Mouse (Mus musculus) myocyte (in vitro differentiated cells): ENCODE data around the gene Sod2. TPM values are rescaled to one million over a fixed set of nuclear protein-coding genes. Genes with fewer than 3 reads are reported as not detected.
"Not testable (repeated sequence)": the region's sequence is repeated elsewhere in the genome, so short reads cannot be mapped to it uniquely, and the experiment has no call there.

Experiments used
- H3K27me3 ChIP-seq: one replicate; pipeline ENCODE4 v1.6.1; 2011; ENCODE audit not compliant: control insufficient read depth, insufficient read depth, insufficient read length
- H3K36me3 ChIP-seq: one replicate; pipeline ENCODE4 v1.6.1; 2011; ENCODE audit not compliant: control insufficient read depth, insufficient read depth
- H3K4me2 ChIP-seq: one replicate; pipeline ENCODE4 v1.6.1; 2011; ENCODE audit warnings: low read depth, control low read depth
- H3K4me3 ChIP-seq: one replicate; pipeline ENCODE4 v1.5.1; 2011; ENCODE audit warnings: mild to moderate bottlenecking, control low read depth, moderate library complexity
- H3K79me2 ChIP-seq: one replicate; pipeline ENCODE4 v1.6.1; 2011; ENCODE audit not compliant: control insufficient read depth, insufficient read depth
- H3ac ChIP-seq: one replicate; pipeline ENCODE4 v1.6.1; 2011; ENCODE audit not compliant: control insufficient read depth, insufficient read length
- CEBPB ChIP-seq: IDR thresholded peaks from 2 replicates; pipeline ENCODE4 v1.6.1; 2011; ENCODE audit warnings: mild to moderate bottlenecking, moderate library complexity; ENCODE audit not compliant: poor library complexity, insufficient read depth, severe bottlenecking
- E2F4 ChIP-seq: IDR thresholded peaks from one replicate; pipeline ENCODE4 v1.6.1; 2011; ENCODE audit warnings: mild to moderate bottlenecking, control low read depth, moderate library complexity; ENCODE audit not compliant: insufficient read depth
- MAX ChIP-seq: IDR thresholded peaks from one replicate; pipeline ENCODE4 v1.6.1; 2011; ENCODE audit warnings: low read depth, mild to moderate bottlenecking, control low read depth
- MYOD1 ChIP-seq, 3 experiments: IDR thresholded peaks; one replicate each; pipeline ENCODE4 v1.6.1; 2011; ENCODE audit warnings: control low read depth in 2 of 3, low read depth in 2 of 3, mild to moderate bottlenecking in 2 of 3, moderate library complexity in 1 of 3; ENCODE audit not compliant: insufficient read length in 2 of 3, control insufficient read depth in 1 of 3
- MYOG ChIP-seq, 3 experiments: IDR thresholded peaks; one replicate each; pipeline ENCODE4 v1.6.1; 2011; ENCODE audit warnings: control low read depth in 2 of 3, low read depth in 2 of 3, mild to moderate bottlenecking in 2 of 3; ENCODE audit not compliant: insufficient read length in 2 of 3, control insufficient read depth in 1 of 3, insufficient read depth in 1 of 3
- POLR2A ChIP-seq: IDR thresholded peaks from one replicate; pipeline ENCODE4 v1.6.1; 2011; ENCODE audit warnings: low read depth, mild to moderate bottlenecking, control low read depth, moderate library complexity; ENCODE audit not compliant: insufficient read length
- POLR2AphosphoS2 ChIP-seq: IDR thresholded peaks from one replicate; pipeline ENCODE4 v1.6.1; 2011; ENCODE audit warnings: low read depth, control low read depth; ENCODE audit not compliant: insufficient read length
- REST ChIP-seq: IDR thresholded peaks from one replicate; pipeline ENCODE4 v1.6.1; 2011; ENCODE audit warnings: mild to moderate bottlenecking, control low read depth, moderate library complexity; ENCODE audit not compliant: insufficient read depth, insufficient read length
- SRF ChIP-seq: IDR thresholded peaks from one replicate; pipeline ENCODE4 v1.6.1; 2011; ENCODE audit warnings: low read depth; ENCODE audit not compliant: control insufficient read depth, insufficient read length
- TCF12 ChIP-seq: IDR thresholded peaks from one replicate; pipeline ENCODE4 v1.6.1; 2011; ENCODE audit warnings: mild to moderate bottlenecking, control low read depth; ENCODE audit not compliant: poor library complexity, insufficient read depth, severe bottlenecking
- TCF3 ChIP-seq: IDR thresholded peaks from one replicate; pipeline ENCODE4 v1.6.1; 2011; ENCODE audit warnings: low read depth, control low read depth; ENCODE audit not compliant: insufficient read length
- USF1 ChIP-seq: IDR thresholded peaks from one replicate; pipeline ENCODE4 v1.6.1; 2011; ENCODE audit warnings: low read depth, mild to moderate bottlenecking, control low read depth, moderate library complexity
- polyA plus RNA-seq: library from polyadenylated mRNA; unstranded; fragments of >200 nt; fragmentation: generic; extraction: Trizol; gene quantifications from one replicate; pipeline ENCODE4 v1.2.1, GENCODE M21; 2012; ENCODE audit warnings: missing spikeins

The Sod2 gene
- polyA plus RNA-seq, 1 experiment, result 172 TPM

DNA sequence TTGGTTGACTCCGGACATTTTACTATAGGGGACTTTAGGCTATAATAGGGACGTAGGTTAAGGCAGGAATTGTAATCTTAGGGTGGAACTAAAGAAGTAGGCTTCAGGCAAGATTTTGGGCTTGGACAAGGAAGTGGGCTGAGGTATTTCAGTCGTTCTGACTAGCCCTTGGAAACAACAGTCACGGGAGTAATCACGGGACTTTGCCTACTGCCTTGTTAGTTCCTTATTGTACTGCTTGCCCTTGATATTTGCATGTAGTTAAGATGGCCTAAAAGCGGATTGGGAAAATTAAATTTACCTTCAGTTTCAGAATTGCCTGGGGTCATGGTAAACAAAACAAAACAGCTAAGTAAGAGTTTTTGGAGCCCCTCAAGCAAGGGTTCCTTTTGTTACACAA is 7.6 kb upstream of the Sod2 start:
- Histone ChIP-seq H3K4me2 (no peak overlapping the region), H3K4me3 (no peak overlapping the region), H3K27me3 (no peaks in the 10 kb centered on the region), H3K79me2 (no peaks in the 10 kb centered on the region), H3K36me3 (no peaks in the 10 kb centered on the region), H3ac (no peak overlapping the region)
- TF ChIP-seq REST (no peak), CEBPB (no peak), SRF (no peak), MYOG (IDR thresholded peaks at IDR 0.05; ENCODE audit: control insufficient read depth in 1 of 3, insufficient read depth in 1 of 3, insufficient read length in 2 of 3, low read depth in 2 of 3) (no peak), MAX (no peak), USF1 (no peak), MYOD1 (IDR thresholded peaks at IDR 0.05; ENCODE audit: control insufficient read depth in 1 of 3, insufficient read length in 2 of 3, low read depth in 2 of 3) (no peak), E2F4 (no peak), POLR2A (no peak), POLR2AphosphoS2 (no peak), TCF12 (no peak), TCF3 (no peak)

DNA sequence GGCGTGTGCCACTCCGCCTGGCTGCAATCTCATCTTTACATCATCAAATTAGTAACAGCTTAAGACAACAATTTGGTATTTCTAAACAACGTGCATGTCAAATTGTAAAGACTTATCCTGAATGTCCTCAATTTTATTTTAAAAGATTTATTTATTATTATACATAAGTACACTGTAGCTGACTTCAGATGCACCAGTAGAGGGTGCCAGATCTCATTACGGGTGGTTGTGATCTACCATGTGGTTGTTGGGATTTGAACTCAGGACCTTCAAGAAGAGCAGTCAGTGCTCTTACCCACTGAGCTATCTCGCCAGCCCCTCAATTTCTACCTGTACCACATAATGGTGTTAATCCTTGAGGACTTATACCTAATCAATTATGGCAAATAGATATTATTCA is 4.4 kb upstream of the Sod2 start:
- H3ac ChIP-seq, H3K79me2 ChIP-seq, H3K36me3 ChIP-seq, H3K4me3 ChIP-seq, H3K4me2 ChIP-seq, H3K27me3 ChIP-seq: not testable (repeated sequence)

DNA sequence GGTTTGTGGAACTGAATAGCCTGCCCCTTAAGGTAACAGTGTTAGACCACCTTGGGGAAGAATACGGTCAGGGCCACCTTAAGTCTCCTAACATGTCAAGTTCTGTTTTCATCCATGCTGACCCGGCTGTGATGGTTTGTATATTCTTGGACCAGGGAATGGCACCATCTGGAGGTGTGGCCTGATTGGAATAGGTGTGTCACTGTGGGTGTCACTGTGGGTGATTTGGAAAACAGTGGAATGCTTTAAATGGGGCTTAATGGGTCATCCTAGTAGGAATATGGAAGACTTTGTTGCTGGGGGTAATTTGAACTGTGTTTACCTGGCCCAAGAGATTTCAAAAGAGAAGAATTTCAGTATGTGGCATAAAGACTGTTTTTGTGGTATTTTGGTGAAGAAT is 2.2 kb upstream of the Sod2 start:
- H3K4me2 ChIP-seq, H3K36me3 ChIP-seq, H3K4me3 ChIP-seq, H3K27me3 ChIP-seq, H3ac ChIP-seq: not testable (repeated sequence)
- peaks cover 13% of the 10 kb centered on the region for H3K79me2 ChIP-seq

GRCm38 (mm10) chr17:13006984-13007383 is 338 bp downstream of the Sod2 start:
- no peak for TF ChIP-seq E2F4
- no peak for TF ChIP-seq POLR2A
- Histone ChIP-seq H3ac (no peak overlapping the region), H3K4me3 (peak overlapping the region; percentile 63), H3K79me2 (peaks cover 13% of the 10 kb centered on the region), H3K36me3 (peaks cover 2% of the 10 kb centered on the region), H3K4me2 (peak overlapping the region; percentile 86), H3K27me3 (no peaks in the 10 kb centered on the region)

DNA sequence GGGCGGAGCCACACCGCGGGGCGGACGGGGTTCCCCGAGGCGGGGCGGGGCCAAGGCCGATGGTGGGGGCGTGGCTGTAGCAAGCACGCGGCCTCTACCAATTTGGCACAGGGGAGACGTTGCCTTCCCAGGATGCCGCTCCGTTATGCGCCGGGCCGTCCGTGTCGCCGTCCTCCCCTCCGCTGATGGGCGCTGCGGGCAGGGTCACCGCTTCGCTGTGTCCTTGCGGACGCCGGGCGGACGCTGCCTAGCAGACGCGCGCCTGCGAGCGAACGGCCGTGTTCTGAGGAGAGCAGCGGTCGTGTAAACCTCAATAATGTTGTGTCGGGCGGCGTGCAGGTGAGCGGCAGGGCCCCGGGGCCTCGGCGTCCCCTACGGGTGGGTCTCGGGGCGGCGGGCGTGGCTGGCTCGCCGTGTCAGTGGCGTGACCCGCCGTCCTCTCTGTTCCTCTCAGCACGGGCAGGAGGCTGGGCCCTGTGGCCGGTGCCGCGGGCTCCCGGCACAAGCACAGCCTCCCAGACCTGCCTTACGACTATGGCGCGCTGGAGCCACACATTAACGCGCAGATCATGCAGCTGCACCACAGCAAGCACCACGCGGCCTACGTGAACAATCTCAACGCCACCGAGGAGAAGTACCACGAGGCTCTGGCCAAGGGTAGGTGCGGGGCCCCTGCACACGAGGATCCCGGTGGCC is 1.2 kb downstream of the Sod2 start:
- Histone ChIP-seq H3K4me2 (peak overlapping the region; percentile 95), H3K27me3 (no peaks in the 10 kb centered on the region), H3K4me3 (peak overlapping the region; percentile 63), H3K79me2 (peaks cover 13% of the 10 kb centered on the region), H3K36me3 (peaks cover 7% of the 10 kb centered on the region), H3ac (peak overlapping the region; percentile 70)
- TF ChIP-seq POLR2A, result peak; percentile 100
- peak; percentile 22 for TF ChIP-seq TCF3
- TF ChIP-seq MYOG (IDR thresholded peaks at IDR 0.05; ENCODE audit: control insufficient read depth in 1 of 3, insufficient read depth in 1 of 3, insufficient read length in 2 of 3, low read depth in 2 of 3), result peak in 2 of 3 experiments; percentile 40 to 58
- peak; percentile 85 for TF ChIP-seq SRF
- TF ChIP-seq REST, result peak; percentile 31
- peak in 1 of 3 experiments; percentile 66 for TF ChIP-seq MYOD1 (IDR thresholded peaks at IDR 0.05; ENCODE audit: control insufficient read depth in 1 of 3, insufficient read length in 2 of 3, low read depth in 2 of 3)
- TF ChIP-seq CEBPB, result no peak
- peak; percentile 98 for TF ChIP-seq POLR2AphosphoS2
- no peak for TF ChIP-seq MAX

- peak overlapping the region; percentile 63 for H3K4me3 ChIP-seq
Measured at GRCm38 (mm10) chr17:13008528-13008927, 1.9 kb downstream of the Sod2 start.

More at GRCm38 (mm10) chr17:13008528-13008927, 1.9 kb downstream of the Sod2 start:
- peak overlapping the region; percentile 70 for H3ac ChIP-seq
- TF ChIP-seq E2F4, result no peak
- no peak for TF ChIP-seq REST
- H3K27me3 ChIP-seq, result no peaks in the 10 kb centered on the region
- H3K79me2 ChIP-seq, result peaks cover 13% of the 10 kb centered on the region
- peaks cover 7% of the 10 kb centered on the region for H3K36me3 ChIP-seq
- H3K4me2 ChIP-seq, result peak overlapping the region; percentile 95
